Mouse (Mus musculus): ENCODE data around the gene Ldoc1. TPM values are rescaled to one million over a fixed set of nuclear protein-coding genes. Genes with fewer than 3 reads are reported as not detected.

The Ldoc1 gene
- not detected for total RNA-seq (2023)

GRCm38 (mm10) chrX:61709302-61710033 lies at the start of gene Ldoc1:
TSS of gene Ldoc1 (plus strand) at chrX:61709497.

